Mouse (Mus musculus): ENCODE results near the gene D430041D05Rik.

The D430041D05Rik gene

GRCm38 (mm10) chr2:104260920-104261740 lies 149.7 kb downstream of the D430041D05Rik start:
- no peak for DNase-seq

- no peak for DNase-seq
Observed at GRCm38 (mm10) chr2:104256585-104256984, 154.2 kb downstream of the D430041D05Rik start.

GRCm38 (mm10) chr2:104254944-104255343 lies 155.9 kb downstream of the D430041D05Rik start:
- no peak for DNase-seq

- no peak for DNase-seq
Observed at GRCm38 (mm10) chr2:104253341-104253740, 157.5 kb downstream of the D430041D05Rik start.

GRCm38 (mm10) chr2:104251647-104252046 lies 159.2 kb downstream of the D430041D05Rik start:
- DNase-seq = no peak

GRCm38 (mm10) chr2:104249856-104250255 lies 161.0 kb downstream of the D430041D05Rik start:
- DNase-seq = no peak

- no peak for DNase-seq
Observed at GRCm38 (mm10) chr2:104246851-104247250, 164.0 kb downstream of the D430041D05Rik start.

- DNase-seq = no peak
Observed at GRCm38 (mm10) chr2:104242055-104242454, 168.8 kb downstream of the D430041D05Rik start.

GRCm38 (mm10) chr2:104237141-104237540 lies 173.7 kb downstream of the D430041D05Rik start:
- no peak for DNase-seq

- no peak for DNase-seq
Observed at GRCm38 (mm10) chr2:104230444-104230843, 180.4 kb downstream of the D430041D05Rik start.

- no peak for DNase-seq
Observed at GRCm38 (mm10) chr2:104226057-104226456, 184.8 kb downstream of the D430041D05Rik start.

- no peak for DNase-seq
Observed at GRCm38 (mm10) chr2:104219733-104220391, 191.0 kb downstream of the D430041D05Rik start.

- no peak for DNase-seq
Observed at GRCm38 (mm10) chr2:104218588-104219065, 192.2 kb downstream of the D430041D05Rik start.

GRCm38 (mm10) chr2:104218114-104218513 lies 192.7 kb downstream of the D430041D05Rik start:
- no peak for DNase-seq

- no peak for DNase-seq
Observed at GRCm38 (mm10) chr2:104209408-104209807, 201.4 kb downstream of the D430041D05Rik start.

GRCm38 (mm10) chr2:104208415-104208814 lies 202.4 kb downstream of the D430041D05Rik start:
- DNase-seq = no peak

- no peak for DNase-seq
Observed at GRCm38 (mm10) chr2:104207948-104208347, 202.9 kb downstream of the D430041D05Rik start.

GRCm38 (mm10) chr2:104205623-104206022 lies 205.2 kb downstream of the D430041D05Rik start:
- DNase-seq = no peak

GRCm38 (mm10) chr2:104200211-104200610 lies 210.6 kb downstream of the D430041D05Rik start:
- peak; percentile 17 for DNase-seq

GRCm38 (mm10) chr2:104198186-104198585 lies 212.6 kb downstream of the D430041D05Rik start:
- DNase-seq = no peak

GRCm38 (mm10) chr2:104197281-104197680 lies 213.5 kb downstream of the D430041D05Rik start:
- no peak for DNase-seq

- peak; percentile 91 for DNase-seq
Observed at GRCm38 (mm10) chr2:104192401-104193141, 218.2 kb downstream of the D430041D05Rik start.

GRCm38 (mm10) chr2:104191723-104192122 lies 219.1 kb downstream of the D430041D05Rik start:
- peak; percentile 60 for DNase-seq
